Mouse (Mus musculus): Measurements from ENCODE around the gene Kdm2a. TPM values are rescaled to one million over a fixed set of nuclear protein-coding genes. Genes with fewer than 3 reads are reported as not detected.
A peak's percentile ranks its signal among the peaks of the same experiment; 100 is the strongest.

The Kdm2a gene
- 10 to 100 TPM; 50.4 to 54.4 TPM for total RNA-seq (2021)

GRCm38 (mm10) chr19:4397798-4398629, at the start of gene Kdm2a:
Kdm2a (minus strand) TSS chr19:4398285.
- intact Hi-C loops (cut with DNase I), result loop anchor here (5.0 kb wide), 1 partner anchor 61 kb away; no protein-coding TSS in a partner anchor
- DNase-seq, result peak; percentile 72 to 73

- no peak for DNase-seq
- intact Hi-C loops (cut with DNase I), result no loop called here
Observed at GRCm38 (mm10) chr19:4447445-4447844, 49.4 kb upstream of the Kdm2a start.

DNA sequence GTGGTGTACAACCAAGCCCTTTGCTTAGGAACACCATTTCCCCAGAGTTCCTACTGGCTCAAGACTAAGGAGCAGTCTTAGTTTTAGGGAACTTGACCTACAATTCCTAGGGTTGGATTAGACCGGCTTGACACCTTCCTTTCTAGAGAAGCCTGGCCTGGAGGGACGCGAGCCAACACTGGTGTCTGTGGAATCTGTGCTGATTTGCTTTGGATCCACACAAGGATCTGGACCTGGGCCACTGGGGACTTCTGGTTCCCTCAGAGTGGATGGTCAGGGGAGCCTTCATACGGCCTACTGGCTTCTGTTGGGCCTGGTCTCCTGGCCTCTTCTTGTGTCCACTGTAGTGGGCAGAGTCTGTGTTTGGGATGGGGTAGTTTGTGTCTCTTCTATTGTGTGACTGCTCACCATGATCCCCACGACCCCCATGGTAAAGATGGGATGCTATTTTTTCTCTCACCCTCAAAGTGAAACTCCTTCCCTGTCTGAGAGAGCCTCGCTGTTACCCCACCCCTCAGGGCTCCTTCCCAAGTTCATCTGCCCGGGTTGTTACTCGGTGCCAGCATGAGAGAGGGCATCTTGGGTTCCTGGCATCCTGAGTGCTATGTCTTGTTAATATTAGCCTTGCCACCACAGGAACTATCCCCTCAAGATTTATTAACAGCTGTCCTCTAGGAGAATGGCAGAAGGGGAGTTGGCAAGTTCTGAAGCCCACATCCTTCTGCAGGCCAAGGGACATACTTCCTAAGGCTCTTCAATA, 48.8 kb upstream of the Kdm2a start:
- intact Hi-C loops (cut with DNase I), result no loop called here
- no peak for DNase-seq

- intact Hi-C loops (cut with DNase I), result loop anchor here (5.0 kb wide), 2 partner anchors 105 to 185 kb away; no protein-coding TSS in a partner anchor
- peak; percentile 75 to 88 for DNase-seq
Observed at GRCm38 (mm10) chr19:4442408-4442807, 44.3 kb upstream of the Kdm2a start.

DNA sequence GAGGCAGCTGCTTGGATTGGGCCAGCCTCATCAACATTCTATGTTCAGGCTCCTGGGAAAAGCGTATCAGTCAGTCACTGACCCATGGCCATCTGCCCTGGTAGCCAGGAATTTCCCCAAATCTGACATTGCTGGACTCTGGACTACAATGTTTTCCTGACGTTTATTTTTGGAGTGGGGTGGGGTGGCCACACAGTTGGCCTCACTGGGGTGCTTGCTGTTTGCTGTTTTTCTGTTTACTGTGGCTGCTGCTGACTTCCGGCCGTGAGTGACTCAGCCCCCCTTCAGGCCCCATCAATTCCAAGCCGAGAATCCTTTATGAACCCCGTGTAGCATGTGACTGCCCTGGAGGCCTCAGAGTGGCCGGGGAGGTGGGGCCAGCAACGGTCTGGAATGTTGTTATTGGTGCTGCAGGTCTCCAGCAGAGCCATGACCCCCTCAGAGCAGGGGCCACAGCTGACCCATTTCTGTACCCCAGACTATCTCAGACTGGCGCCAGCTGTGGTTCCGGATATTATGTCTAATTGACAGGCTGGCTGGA, 43.6 kb upstream of the Kdm2a start:
- intact Hi-C loops (cut with DNase I), result loop anchor here (5.0 kb wide), 2 partner anchors 104 to 184 kb away; no protein-coding TSS in a partner anchor
- peak; percentile 37 to 52 for DNase-seq

GRCm38 (mm10) chr19:4441090-4441591, 43.1 kb upstream of the Kdm2a start:
- intact Hi-C loops (cut with DNase I), result loop anchor here (5.0 kb wide), 2 partner anchors 104 to 184 kb away; no protein-coding TSS in a partner anchor
- DNase-seq, result peak; percentile 37 to 73

DNA sequence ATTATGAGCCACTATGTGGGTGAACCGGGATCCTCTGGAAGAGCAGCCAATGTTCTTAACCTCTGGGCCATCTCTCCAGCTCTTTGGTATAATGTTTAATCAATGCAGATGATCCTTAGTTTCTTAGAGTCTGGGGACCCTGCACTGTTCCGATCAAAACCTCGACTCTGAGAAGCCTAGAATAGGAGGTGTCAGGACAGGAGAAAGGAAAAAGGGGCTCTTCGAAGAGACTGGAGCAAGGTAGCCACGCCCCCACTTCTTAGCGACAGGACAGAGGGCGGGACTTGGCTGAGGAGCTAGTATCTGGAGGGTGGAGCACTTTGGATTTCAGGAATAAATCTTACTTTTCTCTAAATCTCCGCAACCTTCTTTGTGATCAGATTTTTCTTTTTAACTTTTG, 42.1 kb upstream of the Kdm2a start:
- peak; percentile 33 to 43 for DNase-seq
- intact Hi-C loops (cut with DNase I), result loop anchor here (5.0 kb wide), 2 partner anchors 103 to 183 kb away; no protein-coding TSS in a partner anchor

GRCm38 (mm10) chr19:4439161-4439801, 41.2 kb upstream of the Kdm2a start, which contains the start of gene Rhod:
Rhod (minus strand) TSS chr19:4439432.
- peak; percentile 74 to 76 for DNase-seq
- intact Hi-C loops (cut with DNase I), result no loop called here

DNA sequence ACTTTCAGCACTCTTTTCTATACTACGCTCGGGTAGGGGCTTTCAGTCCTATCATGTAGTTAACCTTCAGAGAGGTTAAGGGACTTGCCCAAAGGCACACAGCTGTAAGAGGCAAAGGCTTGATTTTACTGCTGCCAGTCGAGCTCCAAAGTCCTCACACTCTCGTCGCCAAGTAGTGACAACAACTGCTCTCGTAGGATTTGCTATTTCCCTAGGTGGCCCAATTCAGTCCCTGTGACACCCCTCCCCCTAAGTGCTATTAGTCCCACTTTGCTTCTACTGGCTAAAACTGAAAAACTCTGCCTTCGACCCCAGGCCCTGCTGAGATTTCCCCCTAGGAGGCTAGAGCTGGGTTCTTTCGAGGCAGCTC, 40.7 kb upstream of the Kdm2a start:
- DNase-seq, result no peak
- intact Hi-C loops (cut with DNase I), result no loop called here

DNA sequence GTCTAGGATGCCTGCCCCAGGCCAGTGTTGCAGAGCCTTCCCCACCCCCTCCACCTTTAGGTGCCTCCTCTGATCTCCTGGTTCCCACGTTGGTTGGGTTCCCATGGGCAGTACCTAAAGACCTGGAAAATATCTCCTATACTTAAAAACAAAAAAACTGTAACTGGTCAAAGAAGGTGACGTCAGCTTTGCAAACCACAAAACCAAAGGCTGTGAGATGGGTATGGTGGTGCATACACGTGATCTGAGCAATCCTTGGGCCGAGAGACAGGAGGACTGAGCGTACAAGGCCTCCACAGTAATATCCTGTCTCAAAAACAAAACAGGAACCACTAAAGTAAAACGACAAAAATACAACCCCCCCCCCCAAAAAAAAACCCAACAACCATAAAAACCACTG, 39.8 kb upstream of the Kdm2a start:
- intact Hi-C loops (cut with DNase I), result no loop called here

DNA sequence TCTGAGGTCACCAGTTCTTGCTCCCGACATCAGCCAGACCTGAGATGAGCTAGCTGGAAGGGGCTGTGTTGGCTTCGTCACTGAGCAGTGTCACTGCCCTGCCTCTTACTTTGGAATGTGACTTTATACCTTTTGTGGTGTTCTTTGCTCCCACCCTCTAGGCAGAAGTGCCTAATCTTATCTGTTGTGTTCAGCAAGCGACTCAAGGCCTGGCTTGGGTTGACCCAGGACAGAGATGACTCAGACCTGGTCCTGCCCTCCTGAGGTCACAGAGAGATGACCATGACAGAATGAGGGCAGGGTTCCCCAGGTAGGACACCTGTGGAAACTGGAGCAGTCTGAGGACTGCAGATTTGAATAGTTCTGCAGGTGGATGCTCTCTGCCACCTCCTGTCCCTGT, 38.2 kb upstream of the Kdm2a start:
- no peak for DNase-seq
- intact Hi-C loops (cut with DNase I), result no loop called here

More for the DNA sequence above, 39.8 kb upstream of the Kdm2a start:
- no peak for DNase-seq

DNA sequence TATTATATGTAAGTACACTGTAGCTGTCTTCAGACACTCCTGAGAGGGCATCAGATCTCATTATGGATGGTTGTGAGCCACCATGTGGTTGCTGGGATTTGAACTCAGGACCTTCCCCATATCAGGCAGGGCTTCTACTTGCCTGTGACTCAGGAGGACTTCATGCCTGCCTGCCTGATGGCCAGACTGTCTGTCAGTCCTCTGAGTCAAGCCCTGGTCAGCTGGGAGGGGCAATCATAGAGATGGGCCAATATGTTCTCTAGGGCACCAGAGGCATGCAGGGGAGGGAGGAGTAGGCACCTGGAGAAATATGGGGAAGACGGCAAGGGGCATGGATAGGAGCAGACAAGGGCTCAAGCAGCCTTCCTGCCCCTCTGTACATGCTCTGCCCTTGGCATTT, 36.9 kb upstream of the Kdm2a start:
- DNase-seq, result no peak
- intact Hi-C loops (cut with DNase I), result no loop called here

- intact Hi-C loops (cut with DNase I), result no loop called here
- no peak for DNase-seq
Observed at GRCm38 (mm10) chr19:4433756-4434155, 35.7 kb upstream of the Kdm2a start.

DNA sequence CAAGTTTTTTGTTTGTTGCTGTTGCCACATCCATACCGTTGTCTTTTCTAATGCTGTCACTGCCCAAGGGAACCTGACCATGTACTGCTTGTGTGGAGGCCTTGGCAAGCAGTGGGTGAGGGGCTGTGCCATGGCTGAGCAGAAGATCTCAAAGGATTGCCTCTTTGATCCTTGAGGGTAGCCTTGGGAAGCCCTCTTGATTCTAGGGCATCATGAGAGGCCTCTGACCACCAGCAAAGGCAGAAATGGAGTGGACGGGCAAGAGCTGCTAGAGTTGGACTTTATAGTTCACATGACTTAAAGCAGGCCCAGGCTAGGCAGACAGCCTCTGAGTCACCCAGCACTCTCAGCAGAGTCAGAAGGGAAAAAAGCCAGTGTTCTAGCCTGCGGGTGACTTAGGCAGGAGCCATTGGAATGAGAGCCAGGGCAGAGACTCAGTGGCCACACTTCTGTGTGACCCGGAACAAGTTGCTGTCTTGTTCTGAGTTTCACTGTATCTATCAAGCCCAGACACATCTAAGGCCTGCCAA, 32.1 kb upstream of the Kdm2a start:
- DNase-seq, result no peak
- intact Hi-C loops (cut with DNase I), result no loop called here

- intact Hi-C loops (cut with DNase I), result no loop called here
- peak; percentile 32 to 58 for DNase-seq
Observed at GRCm38 (mm10) chr19:4425610-4426366, 27.7 kb upstream of the Kdm2a start.

GRCm38 (mm10) chr19:4423021-4423420, 24.9 kb upstream of the Kdm2a start:
- intact Hi-C loops (cut with DNase I), result no loop called here
- no peak for DNase-seq

- DNase-seq, result no peak
- intact Hi-C loops (cut with DNase I), result no loop called here
Observed at GRCm38 (mm10) chr19:4422581-4422980, 24.5 kb upstream of the Kdm2a start.

- intact Hi-C loops (cut with DNase I), result no loop called here
- peak in 1 of 2 experiments; percentile 26 for DNase-seq
Observed at GRCm38 (mm10) chr19:4420153-4420910, 22.2 kb upstream of the Kdm2a start.

- DNase-seq, result no peak
- intact Hi-C loops (cut with DNase I), result loop anchor here (5.0 kb wide), 1 partner anchor 162 kb away; no protein-coding TSS in a partner anchor
Observed at GRCm38 (mm10) chr19:4419711-4420110, 21.6 kb upstream of the Kdm2a start.
